Mouse (Mus musculus): ENCODE measurements around the gene Slc4a1.
"Not testable (repeated sequence)": the region's sequence is repeated elsewhere in the genome, so short reads cannot be mapped to it uniquely, and the experiment has no call there.

Slc4a1 gene

GRCm38 (mm10) chr11:102398007-102398825, 32.2 kb upstream of the Slc4a1 start:
- peak; percentile 48 for DNase-seq

GRCm38 (mm10) chr11:102396671-102397141, 30.7 kb upstream of the Slc4a1 start:
- DNase-seq, result no peak

- DNase-seq, result no peak
These were observed 30.3 kb upstream of the Slc4a1 start for GRCm38 (mm10) chr11:102396263-102396662.

- DNase-seq, result no peak
These were observed 29.2 kb upstream of the Slc4a1 start for GRCm38 (mm10) chr11:102395250-102395649.

- DNase-seq, result no peak
These were observed 28.6 kb upstream of the Slc4a1 start for GRCm38 (mm10) chr11:102394421-102395124.

- DNase-seq, result no peak
These were observed 27.9 kb upstream of the Slc4a1 start for GRCm38 (mm10) chr11:102393719-102394420.

GRCm38 (mm10) chr11:102393238-102393634, 27.2 kb upstream of the Slc4a1 start, which contains the start of gene Rundc3a:
Gene Rundc3a (plus strand): TSS chr11:102393403.
- peak; percentile 62 for DNase-seq

GRCm38 (mm10) chr11:102392441-102393237, 26.6 kb upstream of the Slc4a1 start:
- no peak for DNase-seq

GRCm38 (mm10) chr11:102389436-102389835, 23.4 kb upstream of the Slc4a1 start:
- DNase-seq, result not testable (repeated sequence)

GRCm38 (mm10) chr11:102386121-102386520, 20.1 kb upstream of the Slc4a1 start:
- no peak for DNase-seq

- DNase-seq, result no peak
These were observed 19.1 kb upstream of the Slc4a1 start for GRCm38 (mm10) chr11:102385075-102385474.

GRCm38 (mm10) chr11:102384418-102384817, 18.4 kb upstream of the Slc4a1 start:
- no peak for DNase-seq

- no peak for DNase-seq
These were observed 17.5 kb upstream of the Slc4a1 start for GRCm38 (mm10) chr11:102383365-102384136.

GRCm38 (mm10) chr11:102382794-102383193, 16.8 kb upstream of the Slc4a1 start:
- DNase-seq, result no peak

- DNase-seq, result no peak
These were observed 15.5 kb upstream of the Slc4a1 start for GRCm38 (mm10) chr11:102381341-102382100.

GRCm38 (mm10) chr11:102380091-102380490, 14.1 kb upstream of the Slc4a1 start:
- DNase-seq, result no peak

GRCm38 (mm10) chr11:102377186-102377585, 11.2 kb upstream of the Slc4a1 start:
- no peak for DNase-seq

- no peak for DNase-seq
These were observed 10.3 kb upstream of the Slc4a1 start for GRCm38 (mm10) chr11:102376196-102376835.

- DNase-seq, result peak; percentile 90
These were observed 9.5 kb upstream of the Slc4a1 start for GRCm38 (mm10) chr11:102375196-102376173.
